Mouse (Mus musculus) heart, postnatal 0 days (tissue): ENCODE measurements around the gene Gm5447.

Experiments used
- CTCF ChIP-seq: IDR thresholded peaks from 2 replicates; pipeline ENCODE4 v1.5.1; 2016; ENCODE audit warnings: antibody characterized with exemption, control low read depth, low read depth
- EP300 ChIP-seq: IDR thresholded peaks from 2 replicates; pipeline ENCODE4 v1.6.1; 2016; ENCODE audit warnings: antibody characterized with exemption, low read depth

GRCm38 (mm10) chr13:30960714-30961113, 13.3 kb upstream of the Gm5447 start:
- TF ChIP-seq CTCF (no peak), EP300 (no peak)
